Mouse (Mus musculus): ENCODE data around the gene Stbd1.

Stbd1 gene

DNA sequence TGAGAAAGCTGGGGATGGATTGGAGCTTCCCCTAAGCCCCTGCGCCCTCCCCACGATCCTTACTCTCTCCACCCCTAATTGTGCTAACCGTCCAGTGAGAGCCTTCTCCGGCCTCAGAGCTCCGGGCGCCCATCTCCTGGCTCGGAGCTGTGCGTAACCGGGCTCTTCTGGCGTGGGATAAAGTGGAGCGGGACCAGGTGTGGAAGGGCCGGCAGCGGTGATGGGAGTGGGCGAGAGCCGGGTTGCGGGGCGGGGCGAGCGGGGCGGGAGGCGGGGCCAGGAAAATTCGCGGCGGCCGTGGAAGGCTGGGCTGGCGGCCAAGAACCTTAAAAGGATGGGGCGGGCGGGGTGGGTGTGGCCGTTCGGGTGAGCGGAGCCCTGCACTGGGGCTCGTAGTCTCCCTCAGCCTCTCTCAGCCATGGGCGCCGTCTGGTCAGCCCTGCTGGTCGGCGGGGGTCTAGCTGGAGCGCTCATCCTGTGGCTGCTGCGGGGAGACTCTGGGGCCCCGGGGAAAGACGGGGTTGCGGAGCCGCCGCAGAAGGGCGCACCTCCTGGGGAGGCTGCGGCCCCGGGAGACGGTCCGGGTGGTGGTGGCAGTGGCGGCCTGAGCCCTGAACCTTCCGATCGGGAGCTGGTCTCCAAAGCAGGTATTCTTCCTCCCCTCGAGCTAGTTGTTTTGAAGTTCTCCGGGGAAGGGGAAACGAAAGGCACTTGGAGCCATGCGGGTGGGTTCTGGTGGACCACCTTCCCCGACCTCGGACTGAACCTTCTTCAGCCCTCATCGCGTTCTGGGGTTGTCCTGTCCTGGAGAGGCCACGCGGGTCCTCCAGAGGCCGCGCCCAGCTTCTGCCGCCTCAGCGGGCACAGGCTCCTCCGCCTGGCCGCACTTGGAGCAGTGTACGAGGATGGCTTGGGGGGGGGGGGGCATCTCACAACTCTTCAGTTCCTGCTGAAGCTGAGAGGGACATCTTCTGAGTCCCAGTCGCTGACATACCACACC, at the start of gene Stbd1:
Gene Stbd1, plus strand, starts transcription at position 351 of the 1,000 bp plus-strand sequence.
- DNase-seq: peak; percentile 76 to 81

DNA sequence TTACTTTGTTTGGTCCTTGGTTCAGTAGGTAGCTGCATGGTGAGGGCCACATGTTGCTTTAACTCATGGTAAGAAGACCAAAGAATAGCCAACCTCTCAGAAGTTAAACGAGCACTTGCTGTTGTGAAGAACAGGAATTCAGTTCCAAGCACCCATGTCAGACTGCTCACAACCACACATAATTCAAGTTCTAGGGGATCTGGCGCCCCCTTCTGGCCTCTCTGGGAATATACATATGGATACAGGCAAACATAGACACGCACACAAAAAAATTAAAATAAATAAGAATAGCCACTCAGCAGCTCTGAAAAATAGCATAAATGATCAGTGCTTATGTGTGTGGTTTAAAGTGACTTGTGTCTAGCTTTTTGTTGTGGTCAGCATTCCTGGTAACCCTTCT, 48.9 kb upstream of the Stbd1 start:
- no peak for DNase-seq

DNA sequence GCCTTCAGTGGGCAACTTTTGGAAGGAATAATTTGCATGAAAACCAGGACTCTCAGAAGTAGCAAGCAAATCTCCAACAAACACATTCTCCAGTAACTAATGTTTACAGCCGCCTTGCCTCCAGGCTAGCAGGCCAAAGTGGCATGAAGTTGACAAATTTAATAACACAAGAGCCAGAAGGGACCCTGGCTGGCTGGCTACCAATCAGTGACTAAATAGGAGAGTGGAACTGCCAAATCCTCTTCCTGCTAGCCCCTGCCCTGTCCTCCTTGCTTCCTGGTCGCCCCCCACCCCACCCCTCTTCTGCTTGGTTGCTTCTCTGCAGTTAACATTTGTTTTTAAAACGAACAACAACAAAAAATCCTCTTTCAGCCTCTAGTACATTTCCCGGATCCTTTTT, 48.4 kb upstream of the Stbd1 start:
- peak in 1 of 2 experiments; percentile 6 for DNase-seq

DNA sequence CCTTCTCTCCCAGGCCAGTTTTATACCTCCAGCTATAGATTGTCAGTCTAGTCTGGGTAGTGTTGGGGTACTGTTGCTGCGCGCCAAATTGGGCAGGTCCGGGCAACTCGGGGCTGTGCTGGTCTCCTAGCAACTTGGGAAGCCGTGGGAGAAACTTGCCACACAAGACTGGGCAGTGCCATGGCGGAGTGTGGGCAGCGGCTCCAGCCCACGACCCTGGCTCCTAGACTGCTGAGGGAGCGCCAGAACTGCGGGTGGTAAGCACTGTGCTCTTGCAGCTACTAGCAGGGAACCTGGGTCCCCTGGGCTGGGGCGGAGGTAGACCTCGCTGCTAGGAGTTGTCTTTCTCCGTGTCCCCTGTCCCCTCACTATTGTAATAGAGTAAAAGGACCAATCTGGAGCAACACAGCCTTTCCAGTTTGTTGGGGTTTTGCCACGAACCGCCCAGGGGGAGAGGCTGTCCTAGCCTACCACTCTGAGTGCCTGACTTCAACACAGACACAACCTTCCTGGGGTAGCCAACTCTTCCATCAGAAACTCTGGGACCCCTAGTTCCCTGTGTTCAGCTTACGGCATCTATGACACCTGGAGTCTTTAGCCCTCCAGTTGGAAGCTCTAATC, 47.8 kb upstream of the Stbd1 start, which contains the start of gene Fam47e:
Gene Fam47e, plus strand, starts transcription at position 179 of the 621 bp plus-strand sequence.
- DNase-seq: peak; percentile 9 to 50

DNA sequence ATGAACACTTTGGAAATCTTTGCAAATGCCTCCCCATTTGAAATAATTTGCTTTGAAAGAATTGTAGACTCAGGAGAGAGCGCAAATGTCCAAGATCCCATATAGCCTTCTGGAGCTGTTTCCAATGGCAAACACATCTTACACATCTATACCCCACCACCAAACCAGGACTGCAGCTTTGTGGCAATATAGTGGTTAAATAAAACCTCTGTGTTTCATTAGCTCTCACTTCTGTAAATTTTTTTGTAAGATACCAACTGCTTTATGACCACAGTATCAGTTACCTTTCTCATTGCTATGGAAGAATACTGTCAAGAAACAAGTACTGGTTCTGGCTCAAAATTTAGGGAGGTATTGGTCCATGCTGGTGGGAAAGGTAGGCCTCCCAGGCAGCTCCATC, 46.9 kb upstream of the Stbd1 start:
- no peak for DNase-seq

DNA sequence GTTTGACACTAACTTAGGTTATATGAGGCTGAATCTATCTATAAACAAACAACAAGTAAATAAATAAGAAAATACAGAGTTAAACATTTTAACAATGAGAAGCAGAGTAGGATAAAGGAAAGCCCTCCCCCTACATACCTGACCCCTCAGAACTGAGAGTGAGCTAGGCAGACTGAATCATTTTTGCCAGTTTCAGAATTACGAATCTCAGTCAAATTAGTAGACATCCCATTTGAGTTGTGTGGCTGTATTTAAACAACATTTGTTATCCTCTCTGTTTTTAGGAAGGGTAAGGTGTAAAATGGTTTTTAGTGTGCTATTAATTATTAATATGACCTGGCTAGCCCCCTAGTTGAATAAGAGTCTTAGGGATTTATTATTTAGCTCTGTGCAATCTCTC, 45.3 kb upstream of the Stbd1 start:
- DNase-seq: no peak

DNA sequence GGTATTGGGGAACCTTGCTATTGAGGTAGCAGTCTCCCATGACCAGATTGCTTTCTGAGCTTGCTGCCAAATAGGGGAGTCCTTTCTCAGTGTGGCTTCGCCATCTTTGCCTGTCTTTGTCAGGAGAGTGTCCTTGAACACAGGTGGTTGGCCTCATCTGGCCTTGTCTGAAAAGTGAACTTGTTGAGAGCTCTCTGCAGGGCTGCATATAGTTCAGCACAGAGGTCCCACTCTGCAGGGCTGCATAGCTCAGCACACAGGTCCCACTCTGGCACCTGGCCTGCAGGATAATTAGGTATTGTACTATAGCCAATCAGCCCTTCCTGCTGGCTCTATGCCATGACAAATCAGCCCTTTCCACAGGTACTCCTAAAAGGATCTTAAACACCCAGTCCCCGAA, 42.6 kb upstream of the Stbd1 start:
- no peak for DNase-seq

DNA sequence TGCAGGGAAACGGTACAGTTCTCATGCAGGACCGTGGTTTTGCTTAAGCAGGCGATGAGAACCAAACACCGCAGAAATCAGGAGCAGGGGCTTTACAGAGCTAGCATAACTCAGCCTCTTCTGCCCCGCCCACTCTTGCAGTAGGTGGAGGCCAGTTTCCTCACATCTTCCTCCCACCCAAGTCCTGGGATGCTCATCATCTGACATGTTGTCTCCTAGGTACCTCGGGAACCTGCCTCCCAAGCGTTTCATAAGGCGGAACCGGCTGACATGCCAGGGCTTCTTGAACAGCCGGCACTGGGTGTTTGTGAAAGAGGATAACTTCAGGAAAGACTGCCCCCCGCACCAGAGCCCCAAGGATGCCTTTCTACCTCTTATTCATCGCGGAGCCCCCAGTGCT, 40.8 kb upstream of the Stbd1 start:
- no peak for DNase-seq

DNA sequence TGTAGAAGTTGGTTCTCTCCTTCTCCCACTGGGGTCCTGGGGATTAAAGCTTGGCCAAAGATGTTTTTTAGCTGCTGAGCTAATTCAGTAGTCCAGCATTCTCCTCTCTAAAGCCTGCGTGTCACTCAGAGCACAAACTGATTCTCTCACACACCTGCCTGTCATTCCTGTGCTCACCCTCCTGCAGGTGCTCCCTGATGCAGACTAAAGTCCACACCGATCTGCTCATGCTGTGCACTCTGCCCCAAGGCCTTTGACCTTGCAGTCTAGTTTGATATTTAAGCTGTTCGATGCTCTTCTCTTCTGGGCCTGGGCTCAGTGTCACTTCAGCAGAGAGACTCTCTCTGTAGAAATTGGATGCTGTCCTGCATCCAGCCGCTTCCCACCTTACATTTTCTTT, 31.6 kb upstream of the Stbd1 start:
- peak; percentile 39 to 58 for DNase-seq

DNA sequence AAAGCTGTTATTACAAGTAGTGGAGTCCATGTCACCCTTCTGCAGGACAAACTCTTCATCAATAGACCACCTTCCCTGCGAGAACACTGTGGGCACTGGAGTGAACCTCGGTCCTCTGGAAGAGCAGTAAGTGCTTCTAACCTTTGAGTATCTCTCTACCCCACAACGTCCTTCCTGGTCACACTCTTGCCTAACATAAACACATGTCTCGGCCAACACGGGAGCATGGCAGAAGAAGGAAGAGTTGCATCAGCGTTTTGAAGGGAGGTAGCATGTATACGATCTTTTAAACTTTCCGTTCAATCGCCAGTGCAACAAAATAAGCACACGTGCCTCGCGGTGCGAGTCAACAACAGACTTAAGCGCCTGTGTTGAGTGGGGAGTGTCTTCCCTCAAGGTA, 23.3 kb upstream of the Stbd1 start:
- DNase-seq: no peak

DNA sequence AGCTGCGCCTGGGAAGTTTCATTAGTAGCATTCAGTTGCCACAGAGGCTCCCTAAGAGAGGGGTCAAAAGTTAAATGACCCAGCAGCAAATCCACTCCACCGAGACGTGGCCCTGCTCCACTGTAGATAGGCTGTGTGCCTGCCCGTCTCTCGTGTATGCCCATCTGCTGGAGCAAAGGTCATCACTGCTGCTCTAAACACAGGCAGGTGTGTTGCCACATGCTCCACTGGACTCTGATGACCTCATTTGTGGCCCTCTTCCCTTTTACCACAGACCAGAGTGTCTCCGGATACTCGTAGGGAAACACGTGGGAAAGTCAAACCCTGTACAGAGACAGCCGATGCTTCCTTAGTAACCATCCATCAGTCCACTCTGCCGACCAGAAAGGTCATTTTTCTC, 16.9 kb upstream of the Stbd1 start:
- DNase-seq: peak; percentile 14 to 68

DNA sequence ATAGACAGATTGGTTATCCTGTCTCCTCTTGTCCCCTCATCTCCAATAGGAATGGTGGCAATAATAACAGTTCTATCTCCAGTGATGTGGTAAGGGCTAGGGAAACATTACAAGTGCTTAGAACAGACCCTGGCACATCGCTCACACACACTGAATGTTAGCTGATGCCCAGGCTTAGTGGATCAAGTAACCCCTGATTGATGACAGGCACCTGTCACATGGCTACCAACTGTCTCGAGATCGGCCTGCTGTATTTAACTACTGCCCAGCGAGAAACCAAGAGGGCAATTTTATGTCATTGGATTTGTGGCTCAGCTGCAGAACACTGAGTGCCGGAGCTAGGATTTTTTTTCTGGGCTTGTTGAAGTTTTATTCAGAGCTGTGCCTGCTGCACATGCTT, 7.8 kb upstream of the Stbd1 start:
- DNase-seq: no peak

DNA sequence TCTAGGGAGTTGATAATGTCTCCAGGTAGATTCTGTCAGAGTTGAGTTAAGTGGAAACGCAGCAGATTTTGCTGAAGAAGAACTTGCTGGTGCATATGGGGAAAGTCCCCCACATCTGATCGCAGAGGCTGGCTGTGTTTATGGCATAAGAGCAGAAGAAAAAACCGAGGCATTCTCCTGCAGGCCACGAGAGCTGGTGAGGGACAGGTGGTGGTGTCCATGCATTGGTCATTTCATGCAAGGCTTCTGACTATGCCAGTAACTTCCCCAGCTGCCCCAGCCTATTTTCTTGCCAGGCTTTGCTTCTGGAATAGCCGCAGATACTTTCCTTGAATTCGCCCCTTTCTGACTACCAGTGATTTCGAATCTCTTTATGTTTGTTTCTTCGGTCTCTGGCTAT, 6.0 kb upstream of the Stbd1 start:
- DNase-seq: no peak

DNA sequence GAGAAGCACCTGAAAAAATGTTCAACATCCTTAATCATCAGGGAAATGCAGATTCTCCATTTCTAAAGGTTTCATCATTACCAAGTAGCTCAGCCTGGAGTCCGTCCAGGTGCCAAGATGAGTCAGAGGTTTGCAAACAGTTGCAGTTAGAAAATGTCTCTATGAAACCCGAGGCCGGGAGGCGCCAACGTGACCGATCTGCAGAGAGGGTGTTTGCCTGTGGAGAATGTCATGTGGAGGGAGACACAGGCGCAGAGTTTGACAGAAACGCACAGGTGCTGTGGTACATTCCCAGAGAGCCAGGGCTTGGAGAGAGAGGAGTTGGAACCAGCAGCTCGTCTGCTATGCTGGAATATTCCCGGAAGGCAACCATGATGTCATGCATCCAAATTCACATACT, 3.8 kb upstream of the Stbd1 start:
- DNase-seq: no peak

DNA sequence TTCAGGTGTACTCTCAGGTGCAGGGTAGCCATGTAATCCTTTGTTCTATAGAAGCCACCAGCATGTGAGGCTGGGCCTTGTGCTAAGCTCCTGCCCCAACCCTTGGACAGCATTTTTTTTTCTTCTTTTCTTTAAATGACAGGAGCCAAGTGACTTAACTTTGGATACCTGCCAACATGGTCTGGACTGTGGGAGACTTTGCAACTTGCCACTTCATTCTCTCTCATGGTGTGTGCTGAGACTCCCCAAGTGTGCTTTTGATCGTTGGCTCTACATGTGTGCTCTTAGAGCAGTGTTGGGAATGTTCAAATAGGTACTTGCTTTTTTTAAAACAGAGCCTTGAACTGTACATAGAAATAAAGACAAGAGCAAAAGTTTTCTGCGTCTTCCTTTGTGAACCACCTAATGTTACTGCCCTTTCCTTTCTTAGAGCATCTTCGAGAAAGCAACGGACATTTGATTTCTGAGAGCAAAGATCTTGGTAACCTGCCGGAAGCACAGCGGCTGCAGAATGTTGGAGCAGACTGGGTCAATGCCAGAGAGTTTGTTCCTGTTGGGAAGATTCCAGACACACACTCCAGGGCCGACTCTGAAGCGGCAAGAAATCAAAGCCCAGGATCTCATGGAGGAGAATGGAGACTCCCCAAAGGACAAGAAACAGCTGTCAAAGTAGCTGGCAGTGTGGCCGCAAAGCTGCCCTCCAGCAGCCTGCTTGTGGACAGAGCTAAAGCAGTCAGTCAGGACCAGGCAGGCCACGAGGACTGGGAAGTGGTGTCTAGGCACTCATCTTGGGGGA, 1.8 kb downstream of the Stbd1 start:
- DNase-seq: peak; percentile 52 to 56

DNA sequence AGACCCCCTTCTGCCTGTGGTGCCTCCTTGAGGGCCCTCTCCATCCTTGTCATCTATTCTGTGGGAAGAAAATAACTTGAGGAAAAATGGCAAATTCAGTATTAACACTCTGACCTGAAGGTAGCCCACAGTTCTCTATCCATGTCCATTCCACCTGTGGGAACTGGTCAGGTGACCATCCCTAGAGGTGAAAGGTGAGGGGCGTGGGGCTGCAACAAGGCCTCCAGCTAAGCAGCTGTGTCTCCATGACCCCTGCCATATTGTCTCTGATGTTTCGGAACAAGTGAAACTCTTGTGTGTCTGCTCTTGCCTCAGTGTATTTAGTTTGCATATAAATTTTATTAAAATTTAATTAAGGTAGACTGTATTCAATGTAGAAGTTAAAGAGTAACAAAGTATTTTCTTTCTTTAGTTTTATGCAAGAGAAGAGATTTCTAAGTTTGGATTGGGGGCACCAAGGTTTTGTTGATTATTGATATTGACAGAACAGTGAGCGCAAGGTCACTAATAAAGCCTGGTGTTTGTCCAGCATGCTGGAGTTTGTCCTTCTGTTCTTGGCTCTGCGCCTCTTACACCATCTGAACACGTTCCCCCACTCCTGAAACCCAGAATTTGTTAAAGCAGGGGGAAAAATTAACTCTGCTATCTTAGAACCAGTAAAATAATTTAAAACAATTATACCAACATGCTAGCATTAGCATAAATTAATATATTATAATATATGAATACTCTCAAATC, 4.8 kb downstream of the Stbd1 start:
- DNase-seq: no peak

DNA sequence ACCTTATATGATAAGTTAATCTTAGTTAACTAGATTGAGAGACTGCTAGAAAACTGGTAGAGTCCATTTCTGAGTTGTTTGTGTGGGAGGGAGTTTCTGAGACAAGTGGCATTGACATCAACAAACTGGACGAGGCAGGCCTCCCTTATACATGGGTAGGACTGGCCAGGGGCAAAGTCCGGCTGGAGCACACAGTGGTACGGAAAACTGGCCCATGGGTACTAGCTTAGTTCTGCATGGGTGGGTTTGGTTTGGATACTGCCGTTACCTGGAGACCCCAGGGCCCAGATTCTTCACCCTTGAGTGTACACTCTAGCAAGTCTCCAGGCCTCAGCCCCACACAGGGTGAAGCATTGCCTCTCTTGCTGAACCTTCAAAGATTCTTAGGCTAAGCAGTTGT, 9.9 kb downstream of the Stbd1 start:
- DNase-seq: peak in 1 of 2 experiments; percentile 45

DNA sequence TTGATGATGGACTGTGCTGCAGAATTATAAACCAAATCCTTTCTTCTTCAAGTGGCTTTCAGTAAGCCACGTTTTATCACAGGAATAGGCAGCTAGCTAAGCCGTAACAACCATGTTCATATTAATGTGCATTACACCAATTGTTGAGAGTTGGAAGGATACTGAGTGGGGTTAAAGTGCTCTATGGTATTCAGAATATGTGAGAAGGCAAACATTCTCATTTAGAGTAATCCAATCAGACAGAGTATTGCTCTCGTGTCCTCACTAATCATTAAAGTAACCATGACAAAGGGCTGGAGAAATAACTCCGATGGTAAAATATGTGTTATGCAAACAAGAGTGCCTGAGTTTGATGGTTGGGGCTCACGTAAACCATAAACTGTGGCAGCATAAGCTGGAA, 19.0 kb downstream of the Stbd1 start:
- DNase-seq: no peak

DNA sequence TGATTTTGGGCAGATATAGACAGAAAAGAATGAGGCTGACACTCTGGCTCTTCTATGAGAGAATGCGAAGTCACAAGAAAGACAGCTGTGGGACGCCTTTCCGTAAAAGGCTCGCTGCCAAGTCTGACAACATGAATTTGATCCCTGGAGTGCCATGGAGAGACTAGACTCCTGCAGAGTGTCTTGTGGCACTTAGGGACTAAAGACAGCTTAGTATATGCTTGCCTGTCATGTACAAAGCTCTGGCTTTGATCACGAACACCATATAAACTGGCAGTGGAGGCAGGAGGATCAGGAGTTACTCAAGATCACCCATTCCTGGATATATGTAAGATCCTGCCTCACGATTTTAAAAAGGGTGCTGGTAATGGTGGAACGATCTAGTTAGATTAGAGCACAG, 25.1 kb downstream of the Stbd1 start:
- no peak for DNase-seq

DNA sequence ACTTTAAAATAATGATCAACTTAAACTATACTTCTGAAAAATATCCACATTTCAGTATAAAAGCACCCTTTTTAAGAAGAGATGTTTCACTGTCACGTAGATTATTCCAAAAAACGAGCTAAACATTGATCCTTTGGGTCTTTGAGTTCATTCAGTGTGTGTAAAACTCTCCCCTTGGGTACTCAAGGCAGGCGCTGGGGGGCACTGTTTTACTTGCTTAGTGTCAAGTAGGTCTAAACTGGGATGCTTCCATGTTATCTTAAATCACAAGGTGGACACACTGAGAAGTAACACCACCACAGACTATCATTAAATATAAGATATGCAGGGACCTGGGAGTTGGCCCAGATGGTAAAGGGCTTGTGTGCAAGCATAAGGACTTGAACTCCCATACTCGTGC, 30.7 kb downstream of the Stbd1 start:
- peak in 1 of 2 experiments; percentile 8 for DNase-seq

DNA sequence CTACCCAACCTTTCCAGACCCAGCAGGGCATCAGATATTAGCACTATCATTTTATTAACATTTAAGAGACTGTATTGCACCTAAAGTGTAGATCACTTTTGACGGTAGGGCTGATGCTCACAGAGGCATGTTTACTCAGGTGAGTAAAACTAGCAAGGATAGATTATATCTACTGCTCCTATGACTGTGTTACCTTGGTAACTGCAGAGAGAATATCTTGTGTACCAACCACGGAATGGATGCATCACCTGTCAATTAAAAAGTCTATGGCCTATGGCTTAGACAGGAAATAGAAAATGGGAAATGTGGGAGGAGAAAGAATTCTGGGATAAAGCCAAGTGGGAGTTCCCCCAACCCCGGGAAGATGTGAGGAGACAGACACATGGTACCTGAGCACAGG, 32.1 kb downstream of the Stbd1 start:
- no peak for DNase-seq

DNA sequence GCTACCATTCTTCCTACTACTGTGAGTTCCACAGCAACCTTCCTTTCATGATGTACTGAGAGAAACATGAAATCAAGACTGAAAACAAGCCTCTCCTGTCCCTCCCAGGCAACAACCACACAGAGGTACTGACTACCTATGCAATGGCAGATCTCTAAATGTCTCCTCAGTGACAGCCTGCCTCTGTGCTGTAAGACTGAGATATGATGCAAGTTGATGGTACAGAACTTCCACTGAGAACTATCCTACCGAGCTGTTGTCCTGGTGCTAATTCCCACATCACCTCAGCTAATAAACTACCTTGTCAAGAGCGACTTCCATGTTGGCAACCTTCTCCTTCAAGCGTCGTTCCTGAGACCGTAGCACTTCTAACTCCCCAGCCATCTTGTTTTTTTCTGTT, 33.0 kb downstream of the Stbd1 start:
- no peak for DNase-seq

DNA sequence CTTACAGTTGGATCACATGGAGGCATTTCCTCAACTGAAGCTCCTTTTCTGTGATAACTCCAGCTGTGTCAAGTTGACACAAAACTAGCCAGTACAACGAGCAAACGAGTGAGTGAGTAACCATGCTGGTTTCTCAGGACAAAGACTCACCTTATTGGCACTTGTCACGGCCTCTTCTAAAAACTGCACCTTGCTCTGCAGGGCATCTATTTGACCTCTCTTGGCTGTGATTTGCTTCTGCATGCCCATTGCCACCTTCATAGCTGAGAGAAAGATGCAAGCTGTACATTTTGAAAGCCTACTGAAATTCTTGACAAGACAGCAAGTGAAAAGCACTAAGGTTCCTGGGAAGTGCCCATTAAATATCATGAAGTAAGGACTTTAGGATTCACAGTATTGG, 38.0 kb downstream of the Stbd1 start:
- DNase-seq: no peak

Data from kidney, postnatal 25 days (tissue).